Mouse (Mus musculus) bone marrow, adult 2 months (tissue): Measurements from ENCODE around the gene Hoxc5. TPM values are rescaled to one million over a fixed set of nuclear protein-coding genes. Genes with fewer than 3 reads are reported as not detected.
A peak's percentile ranks its signal among the peaks of the same experiment; 100 is the strongest.

Experiments
- H3K27ac ChIP-seq: fragments of 200-500 bp; 2 replicates; pipeline ENCODE4 v1.5.1; 2012; ENCODE audit warnings: low read depth, mild to moderate bottlenecking, control low read depth, inconsistent platforms, low read length; ENCODE audit not compliant: control insufficient read depth, poor library complexity, insufficient read depth
- H3K4me1 ChIP-seq: fragments of 200-500 bp; 2 replicates; pipeline ENCODE4 v1.6.1; 2011; ENCODE audit warnings: low read length; ENCODE audit not compliant: control insufficient read depth, insufficient read depth
- H3K4me3 ChIP-seq: fragments of 200-500 bp; replicated peaks from 2 replicates; pipeline ENCODE3; 2011; ENCODE audit warnings: mild to moderate bottlenecking, low read depth, low read length, control low read depth; ENCODE audit not compliant: control insufficient read depth
- CTCF ChIP-seq: fragments of 200-500 bp; IDR thresholded peaks from 2 replicates; pipeline ENCODE4 v1.5.1; 2011; ENCODE audit warnings: low read length, control low read depth; ENCODE audit not compliant: control insufficient read depth, insufficient read depth
- POLR2A ChIP-seq: fragments of 200-500 bp; IDR thresholded peaks from 2 replicates; pipeline ENCODE4 v1.6.1; 2011; ENCODE audit warnings: low read depth, mild to moderate bottlenecking, control low read depth, low read length, borderline replicate concordance; ENCODE audit not compliant: control insufficient read depth
- WGBS: fragments of 180-500 bp; shearing (Covaris S2); methylation state at CpG from one replicate; pipeline ENCODE4 v1.1.7; 2018; 5-methylcytosine and 5-hydroxymethylcytosine counted together
- polyA plus RNA-seq: library from polyadenylated mRNA; stranded (reverse); fragments of >200 nt; gene quantifications from 2 replicates; pipeline ENCODE4 v1.2.4, GENCODE M21; 2011; ENCODE audit warnings: low replicate concordance; ENCODE audit not compliant: missing spikeins, insufficient read depth, insufficient read length

Gene Hoxc5
- polyA plus RNA-seq, 1 experiment, result 0.80 TPM

GRCm38 (mm10) chr15:102981379-102982288, 14.4 kb downstream of the Hoxc5 start:
- WGBS, result 3% methylated on average over 88 of the region's 88 CpGs
- Histone ChIP-seq H3K4me1 (no peaks in the 10 kb centered on the region), H3K27ac (no peak overlapping the region), H3K4me3 (no peak overlapping the region)
- TF ChIP-seq POLR2A (peak; percentile 9; the same call in 1 of the 2 replicates), CTCF (no peak)

GRCm38 (mm10) chr15:102983716-102984115, 16.5 kb downstream of the Hoxc5 start:
- Histone ChIP-seq H3K4me1 (no peaks in the 10 kb centered on the region), H3K4me3 (no peak overlapping the region), H3K27ac (no peak overlapping the region)
- WGBS, result 15% methylated on average over 12 of the region's 12 CpGs
- TF ChIP-seq POLR2A (no peak), CTCF (no peak)

- TF ChIP-seq CTCF (no peak), POLR2A (no peak)
- Histone ChIP-seq H3K4me3 (no peak overlapping the region), H3K4me1 (no peaks in the 10 kb centered on the region), H3K27ac (no peak overlapping the region)
- 30% methylated on average over 10 of the region's 10 CpGs for WGBS
These were observed 17.3 kb downstream of the Hoxc5 start for GRCm38 (mm10) chr15:102984521-102984920.

GRCm38 (mm10) chr15:102984925-102985324, 17.7 kb downstream of the Hoxc5 start:
- TF ChIP-seq CTCF, result no peak
- no peak for TF ChIP-seq POLR2A
- WGBS, result 32% methylated on average over 3 of the region's 3 CpGs
- H3K4me3 ChIP-seq, result no peak overlapping the region
- H3K27ac ChIP-seq, result no peak overlapping the region
- H3K4me1 ChIP-seq, result no peaks in the 10 kb centered on the region

GRCm38 (mm10) chr15:102987124-102987833, 20.0 kb downstream of the Hoxc5 start:
- 7% methylated on average over 21 of the region's 21 CpGs for WGBS

GRCm38 (mm10) chr15:102988078-102988477, 20.8 kb downstream of the Hoxc5 start:
- no peaks in the 10 kb centered on the region for H3K4me1 ChIP-seq
- no peak overlapping the region for H3K4me3 ChIP-seq
- WGBS, result 47% methylated on average over 5 of the region's 5 CpGs
- no peak overlapping the region for H3K27ac ChIP-seq
- TF ChIP-seq POLR2A (no peak), CTCF (no peak)

More at GRCm38 (mm10) chr15:102987124-102987833, 20.0 kb downstream of the Hoxc5 start:
- Histone ChIP-seq H3K4me1 (no peaks in the 10 kb centered on the region), H3K4me3 (no peak overlapping the region), H3K27ac (no peak overlapping the region)
- TF ChIP-seq CTCF, result peak; percentile 93
- no peak for TF ChIP-seq POLR2A

GRCm38 (mm10) chr15:102990461-102991397, 23.5 kb downstream of the Hoxc5 start, which contains the start of gene Hoxc8:
TSS of gene Hoxc8 (plus strand) at chr15:102990607.
- 5% methylated on average over 69 of the region's 69 CpGs for WGBS

More at GRCm38 (mm10) chr15:102990461-102991397, 23.5 kb downstream of the Hoxc5 start, which contains the start of gene Hoxc8:
- no peak for TF ChIP-seq CTCF
- TF ChIP-seq POLR2A, result no peak
- Histone ChIP-seq H3K4me1 (no peaks in the 10 kb centered on the region), H3K4me3 (no peak within 1 kb of the TSS), H3K27ac (no peak within 1 kb of the TSS; the same call in 1 of the 2 replicates)
